Mouse (Mus musculus) midbrain, postnatal 0 days (tissue): ENCODE measurements around the gene Rnft2. TPM values are rescaled to one million over a fixed set of nuclear protein-coding genes. Genes with fewer than 3 reads are reported as not detected.
A peak's percentile ranks its signal among the peaks of the same experiment; 100 is the strongest.

Experiments used
- ATAC-seq: fragments of 200-750 bp; cut with Nextera tagmentation; 2 replicates; pipeline ENCODE4 v1.8.0; 2017; ENCODE audit warnings: moderate number of reproducible peaks, mild to moderate bottlenecking, moderate TSS enrichment, moderate library complexity; ENCODE audit not compliant: low FRiP score
- DNase-seq: peaks from one replicate; pipeline ENCODE4 v3.0.0-alpha.2; 2015; ENCODE audit warnings: low spot score
- H3K27ac ChIP-seq: fragments of 300-500 bp; sonication (generic); 2 replicates; pipeline ENCODE4 v1.5.1; 2014; ENCODE audit warnings: low read depth, mild to moderate bottlenecking, low read length, mixed read lengths
- H3K27me3 ChIP-seq: fragments of 300-500 bp; sonication (generic); 2 replicates; pipeline ENCODE4 v1.6.1; 2014; ENCODE audit warnings: low read length, control low read depth, mixed read lengths; ENCODE audit not compliant: insufficient read depth
- H3K36me3 ChIP-seq: fragments of 300-500 bp; sonication (generic); 2 replicates; pipeline ENCODE4 v1.6.1; 2014; ENCODE audit warnings: low read length, control low read depth, mixed read lengths; ENCODE audit not compliant: insufficient read depth
- H3K4me1 ChIP-seq: fragments of 300-500 bp; sonication (generic); 2 replicates; pipeline ENCODE4 v1.6.1; 2014; ENCODE audit warnings: mild to moderate bottlenecking, control low read depth, antibody characterized with exemption, low read length, mixed read lengths; ENCODE audit not compliant: insufficient read depth
- H3K4me2 ChIP-seq: fragments of 300-500 bp; sonication (generic); 2 replicates; pipeline ENCODE4 v1.6.1; 2014; ENCODE audit warnings: low read depth, mild to moderate bottlenecking, low read length, mixed read lengths; ENCODE audit not compliant: poor library complexity, severe bottlenecking
- H3K4me3 ChIP-seq: fragments of 300-500 bp; sonication (generic); 2 replicates; pipeline ENCODE4 v1.5.1; 2014; ENCODE audit warnings: low read depth, mild to moderate bottlenecking, low read length, moderate library complexity
- H3K9ac ChIP-seq: fragments of 300-500 bp; sonication (generic); replicated peaks from 2 replicates; pipeline ENCODE4 v1.6.1; 2014; ENCODE audit warnings: mild to moderate bottlenecking, low read length, moderate library complexity, mixed read lengths; ENCODE audit not compliant: poor library complexity, severe bottlenecking
- H3K9me3 ChIP-seq: fragments of 300-500 bp; sonication (generic); 2 replicates; pipeline ENCODE4 v1.6.1; 2016; ENCODE audit warnings: low read length, control low read depth
- CTCF ChIP-seq: IDR thresholded peaks from 2 replicates; pipeline ENCODE4 v1.5.1; 2016; ENCODE audit warnings: antibody characterized with exemption, mild to moderate bottlenecking
- WGBS: fragments of 180-500 bp; shearing (Covaris S2); extraction: QIAGEN DNeasy Blood & Tissue Kit; methylation state at CpG from one replicate; pipeline ENCODE4 v1.1.7; 2014; 5-methylcytosine and 5-hydroxymethylcytosine counted together
- polyA plus RNA-seq: library from polyadenylated mRNA; unstranded; fragments of >200 nt; fragmentation: Nextera tagmentation; extraction: Ambion mirVana; gene quantifications from 2 replicates; pipeline ENCODE4 v1.2.1, GENCODE M21; 2015
- total RNA-seq: library from RNA; depleted of rRNA; stranded (reverse); fragments of >200 nt; gene quantifications from 2 replicates; pipeline ENCODE4 v1.2.3, GENCODE M21; 2014; rRNA removed

Gene Rnft2
- total and polyA plus RNA-seq, 2 experiments from 2014 or later: 14.3 to 125 TPM

DNA sequence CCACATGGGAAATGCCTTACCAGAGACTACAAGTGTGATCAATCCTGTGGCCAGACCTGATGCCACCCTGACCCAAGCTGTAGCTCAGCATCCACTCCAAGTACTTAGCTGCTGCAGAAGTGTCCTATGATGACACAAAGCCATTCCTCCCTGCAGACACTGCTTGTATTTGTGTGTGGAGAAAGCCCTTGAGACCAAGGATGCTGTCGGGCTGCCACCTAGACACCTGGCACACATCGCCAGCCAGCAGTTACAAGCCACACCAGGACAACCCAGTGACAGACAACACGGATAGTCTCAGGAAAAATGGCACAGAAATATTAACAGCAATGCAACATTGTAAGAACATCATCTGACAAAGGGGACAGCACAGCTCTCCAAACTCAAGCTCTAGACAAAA is 99.5 kb downstream of the Rnft2 start:
- ATAC-seq (no peak), DNase-seq (no peak)
- no peak overlapping the region for H3K9ac ChIP-seq
- H3K27me3 ChIP-seq: no peaks in the 10 kb centered on the region
- H3K4me2 ChIP-seq: no peak overlapping the region
- TF ChIP-seq CTCF: no peak
- no peaks in the 10 kb centered on the region for H3K9me3 ChIP-seq
- H3K4me1 ChIP-seq: peaks cover 14% of the 10 kb centered on the region; the same call in 1 of the 2 replicates
- no peak overlapping the region for H3K4me3 ChIP-seq
- 79% methylated on average over 3 of the region's 3 CpGs for WGBS
- H3K36me3 ChIP-seq: peaks cover 17% of the 10 kb centered on the region
- H3K27ac ChIP-seq: peak overlapping the region; percentile 34; the same call in 1 of the 2 replicates

DNA sequence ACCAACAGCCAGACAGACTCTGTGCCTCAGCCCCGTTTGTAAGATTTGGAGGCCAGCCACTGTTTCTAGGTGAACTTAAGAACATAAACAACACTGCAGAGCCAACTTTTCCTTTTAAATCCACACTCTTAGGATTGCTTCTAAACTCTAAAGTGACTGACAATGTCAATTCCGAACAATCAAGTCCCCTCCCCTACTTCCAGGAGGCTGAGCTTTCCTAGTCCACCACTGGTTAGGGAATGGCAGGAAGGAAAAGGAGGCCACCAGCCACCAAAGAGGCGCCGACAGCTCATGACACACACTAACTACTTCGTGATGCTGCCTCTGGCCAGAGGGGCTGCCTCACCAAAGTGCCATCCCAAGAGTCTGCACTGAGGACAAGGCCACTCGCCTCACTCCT is 100.1 kb downstream of the Rnft2 start:
- ATAC-seq (no peak), DNase-seq (no peak)
- no peak overlapping the region for H3K4me3 ChIP-seq
- H3K27ac ChIP-seq: no peak overlapping the region
- H3K9ac ChIP-seq: no peak overlapping the region
- H3K4me1 ChIP-seq: peaks cover 14% of the 10 kb centered on the region; the same call in 1 of the 2 replicates
- H3K4me2 ChIP-seq: no peak overlapping the region
- peaks cover 22% of the 10 kb centered on the region for H3K36me3 ChIP-seq
- no peak for TF ChIP-seq CTCF
- H3K27me3 ChIP-seq: no peaks in the 10 kb centered on the region
- H3K9me3 ChIP-seq: no peaks in the 10 kb centered on the region
- WGBS: 83% methylated on average over 6 of the region's 6 CpGs

DNA sequence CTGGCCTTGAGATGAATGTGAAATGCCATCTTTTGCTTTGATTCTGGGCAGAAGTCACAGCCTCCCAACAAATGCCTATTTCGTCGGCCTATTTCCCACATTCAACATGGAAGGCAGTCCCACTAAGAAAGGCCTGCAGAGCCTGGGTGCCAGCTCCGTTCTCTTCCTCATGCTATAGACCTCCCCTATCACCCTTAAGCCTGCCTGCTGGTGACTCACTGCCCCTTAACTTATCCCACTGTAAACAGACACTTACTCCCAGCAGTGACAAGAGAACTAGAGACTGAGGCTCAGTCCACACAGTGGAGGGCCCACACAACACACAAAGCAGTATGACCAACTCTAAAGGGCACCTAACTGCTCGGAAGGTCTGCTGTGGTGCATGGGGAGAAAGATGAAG is 100.6 kb downstream of the Rnft2 start:
- no peak overlapping the region for H3K9ac ChIP-seq
- no peak overlapping the region for H3K4me2 ChIP-seq
- DNase-seq (no peak), ATAC-seq (no peak)
- 96% methylated on average over 4 of the region's 4 CpGs for WGBS
- no peak overlapping the region for H3K27ac ChIP-seq
- peaks cover 14% of the 10 kb centered on the region; the same call in 1 of the 2 replicates for H3K4me1 ChIP-seq
- H3K9me3 ChIP-seq: no peaks in the 10 kb centered on the region
- H3K4me3 ChIP-seq: no peak overlapping the region
- peaks cover 27% of the 10 kb centered on the region for H3K36me3 ChIP-seq
- no peaks in the 10 kb centered on the region for H3K27me3 ChIP-seq
- TF ChIP-seq CTCF: no peak

DNA sequence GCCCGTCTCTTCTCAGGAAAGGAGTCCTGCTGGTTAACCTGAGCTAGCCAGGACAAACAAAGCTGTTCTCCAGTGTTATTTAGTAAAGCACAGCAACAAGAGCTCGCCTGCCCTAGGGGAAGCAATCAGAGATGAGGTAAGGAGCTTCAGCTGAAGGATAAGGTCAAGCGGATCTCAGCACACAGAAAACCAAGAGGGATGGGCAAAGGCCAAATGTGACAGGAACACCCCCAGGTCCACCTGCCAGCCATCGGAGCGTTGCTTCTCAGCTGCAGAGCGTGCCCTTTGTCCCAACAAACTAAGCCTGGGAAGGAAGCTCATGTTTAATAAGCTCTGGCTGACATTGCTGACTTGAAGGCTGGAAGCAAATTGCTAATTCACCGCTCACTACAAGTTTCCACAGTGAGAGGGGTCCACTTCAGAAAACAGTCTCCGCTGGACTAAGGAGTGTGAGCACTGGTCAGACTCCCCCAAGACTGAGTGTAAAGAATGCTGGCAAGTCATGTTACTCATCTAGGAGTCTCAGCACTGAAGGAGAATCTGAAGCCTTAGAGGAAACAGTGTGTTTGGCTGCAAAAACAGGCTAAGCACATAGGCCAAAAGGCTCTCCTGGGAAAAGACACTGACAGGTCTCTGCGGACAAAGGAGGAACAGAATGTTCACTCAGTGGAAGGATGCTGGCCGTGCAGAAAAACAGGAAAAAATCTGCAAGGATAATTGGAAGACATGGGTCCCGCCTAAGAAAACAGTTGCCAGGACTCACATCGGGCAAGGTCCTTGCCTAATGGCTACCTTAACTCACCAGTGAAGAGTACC is 101.5 kb downstream of the Rnft2 start:
- Histone ChIP-seq H3K36me3 (peaks cover 29% of the 10 kb centered on the region), H3K27ac (no peak overlapping the region; the same call in 1 of the 2 replicates), H3K9me3 (no peaks in the 10 kb centered on the region), H3K4me3 (no peak overlapping the region), H3K4me1 (peaks cover 14% of the 10 kb centered on the region; the same call in 1 of the 2 replicates), H3K4me2 (no peak overlapping the region), H3K27me3 (no peaks in the 10 kb centered on the region), H3K9ac (no peak overlapping the region)
- ATAC-seq (no peak), DNase-seq (no peak)
- TF ChIP-seq CTCF: no peak
- whole genome bisulfite sequencing: 80% methylated on average over 12 of the region's 12 CpGs

DNA sequence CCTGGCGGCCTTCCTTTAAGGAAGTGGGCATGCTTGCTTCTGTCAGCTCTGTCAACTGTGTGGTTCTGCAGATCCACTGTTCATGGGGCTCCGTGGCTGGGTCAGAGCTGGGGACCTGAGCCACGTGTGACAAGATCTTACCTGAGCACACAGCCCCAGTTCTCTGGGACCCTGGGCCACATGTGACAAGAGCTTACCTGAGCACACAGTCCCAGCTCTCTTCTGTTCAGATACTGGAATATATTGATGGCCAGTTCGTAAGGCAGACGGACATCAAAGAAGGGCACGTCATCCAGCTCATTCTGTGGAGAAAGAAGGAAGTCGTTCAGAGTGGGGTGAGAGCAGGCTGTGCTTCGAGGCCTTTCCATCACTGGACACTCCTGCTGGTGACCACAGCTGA is 102.4 kb downstream of the Rnft2 start:
- no peak overlapping the region for H3K4me2 ChIP-seq
- H3K27me3 ChIP-seq: no peaks in the 10 kb centered on the region
- no peak for TF ChIP-seq CTCF
- H3K9ac ChIP-seq: no peak overlapping the region
- no peak for ATAC-seq
- no peak overlapping the region for H3K27ac ChIP-seq
- H3K36me3 ChIP-seq: peaks cover 36% of the 10 kb centered on the region
- H3K4me1 ChIP-seq: peaks cover 14% of the 10 kb centered on the region; the same call in 1 of the 2 replicates
- no peak overlapping the region for H3K4me3 ChIP-seq
- H3K9me3 ChIP-seq: no peaks in the 10 kb centered on the region
- WGBS: 89% methylated on average over 8 of the region's 8 CpGs
- DNase-seq: no peak

Other genes with a start within 250 kb of the Rnft2 start
- 3.6 and 4.7 TPM in 2 replicates for gene Tesc, start 217.4 kb downstream of the Rnft2 start, total RNA-seq
- gene Tesc, start 217.4 kb downstream of the Rnft2 start, polyA plus RNA-seq: 5.5 and 8.2 TPM in 2 replicates
- gene Fbxw8, start 89.7 kb downstream of the Rnft2 start, total RNA-seq: 43.0 and 48.4 TPM in 2 replicates
- gene Fbxw8, start 89.7 kb downstream of the Rnft2 start, polyA plus RNA-seq: 13.6 and 14.4 TPM in 2 replicates
- 18.2 and 20.0 TPM in 2 replicates for gene Hrk, start 80.5 kb downstream of the Rnft2 start, total RNA-seq
- gene Hrk, start 80.5 kb downstream of the Rnft2 start, polyA plus RNA-seq: 5.7 and 6.6 TPM in 2 replicates
- 33.3 and 34.0 TPM in 2 replicates for gene 2410131K14Rik, start 111 bp upstream of the Rnft2 start, total RNA-seq
- 18.8 and 19.2 TPM in 2 replicates for gene 2410131K14Rik, start 111 bp upstream of the Rnft2 start, polyA plus RNA-seq